Mouse (Mus musculus): ENCODE data around the gene Il13ra1. TPM values are rescaled to one million over a fixed set of nuclear protein-coding genes. Genes with fewer than 3 reads are reported as not detected.
A peak's percentile ranks its signal among the peaks of the same experiment; 100 is the strongest.

Gene Il13ra1
- 7.9 and 8.9 TPM in 2 replicates for polyA plus RNA-seq (2015; fragmentation: Nextera tagmentation; extraction: Ambion mirVana)

DNA sequence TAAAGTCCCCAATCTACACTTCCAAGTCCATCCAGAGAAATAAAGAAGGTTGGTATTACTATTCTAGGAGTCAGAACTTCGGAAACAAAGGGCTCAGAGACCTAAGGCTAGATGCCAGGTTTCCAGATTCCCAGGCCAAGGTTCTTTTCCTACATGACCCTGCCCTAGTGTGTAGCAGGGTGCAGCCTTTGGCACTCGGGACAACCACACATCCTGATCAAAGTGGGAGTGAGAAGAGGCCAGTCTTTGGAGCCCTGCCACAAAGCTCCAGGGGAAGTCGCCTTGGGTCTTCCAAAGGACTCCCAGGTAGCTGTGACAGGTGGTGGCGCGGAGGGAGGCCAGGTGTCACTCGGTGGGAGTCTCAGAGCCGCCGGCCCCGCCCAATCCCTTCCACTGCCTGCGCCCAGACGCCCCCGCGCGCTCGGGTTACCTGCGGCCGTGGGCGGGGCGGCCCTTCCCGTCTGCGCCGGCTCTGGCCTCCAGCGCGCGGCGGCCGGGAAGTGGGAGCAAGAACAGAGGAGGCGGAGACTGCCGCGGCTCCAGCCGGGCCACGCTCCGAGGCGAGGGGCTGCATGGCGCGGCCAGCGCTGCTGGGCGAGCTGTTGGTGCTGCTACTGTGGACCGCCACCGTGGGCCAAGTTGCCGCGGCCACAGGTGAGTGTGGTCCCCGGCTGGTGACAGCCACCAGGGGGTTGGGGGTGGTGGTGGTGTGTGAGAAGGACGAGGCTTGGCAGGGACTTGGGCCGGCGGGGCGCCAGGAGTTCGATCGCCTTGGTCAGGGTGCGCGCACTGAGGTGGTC, at the start of gene Il13ra1:
Il13ra1 (plus strand) TSS at position 489 of the 800 bp plus-strand sequence.
- WGBS = 16% methylated on average over 29 of the region's 51 CpGs

DNA sequence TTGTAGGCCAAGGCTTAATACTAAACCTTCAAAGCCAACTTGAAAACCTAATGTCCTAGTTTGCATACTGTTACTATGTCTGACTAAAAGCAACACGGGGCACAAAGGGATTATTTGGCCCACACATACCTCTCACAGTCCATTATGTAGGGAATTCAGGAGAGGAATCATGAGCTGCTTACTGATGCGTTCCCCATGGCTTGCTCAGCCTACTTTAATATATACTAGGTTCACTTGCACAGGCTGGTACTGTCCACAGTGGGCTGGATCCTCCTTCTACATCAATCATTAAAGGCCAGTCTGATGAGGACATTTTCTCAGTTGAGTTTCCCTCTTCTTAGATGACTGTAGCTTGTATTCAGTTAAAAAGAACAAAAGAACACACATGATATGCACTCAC, 37.9 kb upstream of the Il13ra1 start:
- Histone ChIP-seq H3K9me3 (ENCODE audit: control insufficient read depth, low read length) (no peaks in the 10 kb centered on the region), H3K4me1 (ENCODE audit: control insufficient read depth, insufficient read depth, low read depth, low read length) (no peaks in the 10 kb centered on the region), H3K4me3 (ENCODE audit: low read length) (no peak overlapping the region), H3K9ac (ENCODE audit: low read depth, low read length) (no peak overlapping the region), H3K36me3 (ENCODE audit: control insufficient read depth, insufficient read depth, low read length) (no peaks in the 10 kb centered on the region), H3K27ac (ENCODE audit: low read depth, low read length) (no peak overlapping the region), H3K4me2 (ENCODE audit: low read length) (no peak overlapping the region), H3K27me3 (replicated peaks; ENCODE audit: control insufficient read depth, insufficient read depth, low read length) (no peaks in the 10 kb centered on the region)
- no peak for ATAC-seq
- 65% methylated on average over 2 of the region's 2 CpGs for whole genome bisulfite sequencing

More for the DNA sequence above, at the start of gene Il13ra1:
- Histone ChIP-seq H3K27ac (ENCODE audit: low read depth, low read length) (no peak within 1 kb of the TSS), H3K9me3 (ENCODE audit: control insufficient read depth, low read length) (no peaks in the 10 kb centered on the region), H3K4me2 (ENCODE audit: low read length) (peak within 1 kb of the TSS; percentile 78), H3K27me3 (replicated peaks; ENCODE audit: control insufficient read depth, insufficient read depth, low read length) (no peaks in the 10 kb centered on the region), H3K4me3 (ENCODE audit: low read length) (peak within 1 kb of the TSS; percentile 56), H3K9ac (ENCODE audit: low read depth, low read length) (peak within 1 kb of the TSS; percentile 71), H3K4me1 (ENCODE audit: control insufficient read depth, insufficient read depth, low read depth, low read length) (no peaks in the 10 kb centered on the region), H3K36me3 (ENCODE audit: control insufficient read depth, insufficient read depth, low read length) (no peaks in the 10 kb centered on the region)
- ATAC-seq = peak; percentile 89

DNA sequence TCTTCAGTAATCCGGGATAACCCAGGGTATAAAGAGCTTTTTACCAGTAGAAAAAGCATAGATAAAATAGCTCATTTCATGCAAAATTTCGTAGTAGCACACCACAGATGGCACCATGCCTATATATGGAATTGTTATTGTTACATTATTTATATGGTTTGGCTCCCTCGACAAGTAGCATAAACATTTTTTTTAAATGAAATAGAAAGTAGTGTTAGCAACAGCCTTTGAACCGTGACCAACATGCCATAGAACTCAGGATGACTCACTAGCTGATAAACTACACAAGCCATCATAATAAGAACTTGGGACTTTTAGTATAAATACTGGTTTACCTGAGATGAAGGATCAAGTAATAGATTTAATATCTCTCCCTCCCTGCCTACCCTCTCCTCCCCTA, 34.7 kb upstream of the Il13ra1 start:
- Histone ChIP-seq H3K27me3 (replicated peaks; ENCODE audit: control insufficient read depth, insufficient read depth, low read length) (no peaks in the 10 kb centered on the region), H3K4me1 (ENCODE audit: control insufficient read depth, insufficient read depth, low read depth, low read length) (no peaks in the 10 kb centered on the region), H3K9me3 (ENCODE audit: control insufficient read depth, low read length) (no peaks in the 10 kb centered on the region), H3K4me2 (ENCODE audit: low read length) (no peak overlapping the region), H3K4me3 (ENCODE audit: low read length) (no peak overlapping the region), H3K36me3 (ENCODE audit: control insufficient read depth, insufficient read depth, low read length) (no peaks in the 10 kb centered on the region), H3K9ac (ENCODE audit: low read depth, low read length) (no peak overlapping the region), H3K27ac (ENCODE audit: low read depth, low read length) (no peak overlapping the region)
- ATAC-seq = no peak
- 71% methylated on average over 4 of the region's 4 CpGs for WGBS

DNA sequence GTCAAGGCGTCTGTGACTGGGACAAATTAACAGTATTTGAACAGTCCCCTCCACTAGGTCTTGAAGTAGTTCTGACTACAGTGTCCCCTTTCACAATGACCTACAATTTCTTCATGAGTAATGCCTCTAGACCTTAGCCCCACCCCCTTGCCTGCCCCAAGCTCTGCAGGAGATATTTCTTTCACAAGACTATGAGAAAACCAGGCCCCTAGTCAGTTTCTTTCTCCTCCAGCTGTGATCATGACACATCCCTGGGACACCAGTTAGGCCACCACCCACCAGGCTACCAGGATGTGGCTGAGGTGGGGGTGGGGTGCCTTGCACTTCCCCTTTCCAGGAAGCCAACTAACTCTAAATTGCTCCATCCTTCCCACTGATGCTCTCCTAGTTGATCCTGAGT, 29.0 kb upstream of the Il13ra1 start:
- Histone ChIP-seq H3K27ac (ENCODE audit: low read depth, low read length) (no peak overlapping the region), H3K27me3 (replicated peaks; ENCODE audit: control insufficient read depth, insufficient read depth, low read length) (no peaks in the 10 kb centered on the region), H3K36me3 (ENCODE audit: control insufficient read depth, insufficient read depth, low read length) (no peaks in the 10 kb centered on the region), H3K4me1 (ENCODE audit: control insufficient read depth, insufficient read depth, low read depth, low read length) (no peaks in the 10 kb centered on the region), H3K4me3 (ENCODE audit: low read length) (no peak overlapping the region), H3K4me2 (ENCODE audit: low read length) (no peak overlapping the region), H3K9ac (ENCODE audit: low read depth, low read length) (no peak overlapping the region), H3K9me3 (ENCODE audit: control insufficient read depth, low read length) (no peaks in the 10 kb centered on the region)
- WGBS = 94% methylated on average over 1 of the region's 1 CpGs
- ATAC-seq = no peak

DNA sequence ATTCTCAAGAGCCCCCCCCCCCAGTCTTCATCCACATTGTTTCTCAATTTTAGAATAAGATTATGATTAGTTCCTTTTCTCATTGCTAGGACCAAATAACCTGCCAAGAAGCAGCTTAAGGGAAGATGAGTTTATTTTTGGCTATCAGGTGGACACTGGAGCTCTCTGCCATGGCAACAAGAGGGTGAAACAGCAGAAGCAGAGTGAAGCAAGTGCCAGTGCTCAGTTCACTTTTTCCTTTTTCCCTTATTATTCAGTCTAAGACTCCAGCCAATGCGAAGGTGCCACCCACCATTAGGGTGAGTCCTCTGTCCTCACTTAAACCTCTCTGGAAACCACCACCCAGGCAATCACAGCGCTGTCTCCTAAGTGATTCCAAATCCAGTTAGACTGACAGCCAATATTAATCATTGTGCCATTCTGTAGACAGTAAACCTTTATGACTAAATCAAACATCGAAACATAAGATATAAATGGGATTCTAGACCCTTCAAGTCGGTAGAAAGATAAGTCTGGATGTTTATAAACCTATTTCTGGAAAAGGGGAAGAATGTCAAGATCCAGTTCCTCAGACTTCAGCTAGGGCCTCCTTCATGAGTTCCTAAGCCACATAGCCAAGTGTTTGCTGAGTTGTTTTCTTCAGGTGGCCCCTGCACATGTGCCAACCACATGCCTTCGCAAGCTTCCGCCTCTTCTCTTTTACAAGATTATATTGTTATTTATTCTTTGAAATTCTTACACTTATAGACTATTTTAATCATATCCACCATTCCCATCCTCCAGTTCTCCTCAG, 23.2 kb upstream of the Il13ra1 start:
- ATAC-seq = no peak
- no peak overlapping the region for H3K27ac ChIP-seq (ENCODE audit: low read depth, low read length)

DNA sequence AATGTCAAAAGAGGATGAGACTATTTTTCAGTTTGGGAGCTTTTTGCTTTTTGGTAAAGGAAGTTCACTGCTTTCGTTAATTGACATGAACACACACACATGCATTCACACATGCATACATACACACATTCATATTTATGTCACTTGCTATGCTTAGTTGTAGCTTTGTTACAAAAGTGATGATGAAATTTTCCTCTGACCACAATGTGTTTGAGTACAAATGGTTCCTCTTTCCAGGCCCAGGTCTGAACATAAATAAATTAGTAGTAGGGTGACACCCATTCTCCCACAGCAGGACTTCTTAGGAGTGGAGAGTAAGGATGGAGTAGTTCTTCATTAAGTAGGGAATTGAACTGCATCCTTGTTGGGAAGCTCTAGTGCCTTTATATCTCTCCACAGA, 11.0 kb upstream of the Il13ra1 start:
- no peaks in the 10 kb centered on the region for H3K4me1 ChIP-seq (ENCODE audit: control insufficient read depth, insufficient read depth, low read depth, low read length)
- ATAC-seq = no peak
- no peaks in the 10 kb centered on the region for H3K27me3 ChIP-seq (replicated peaks; ENCODE audit: control insufficient read depth, insufficient read depth, low read length)
- no peak overlapping the region for H3K9ac ChIP-seq (ENCODE audit: low read depth, low read length)
- no peak overlapping the region for H3K4me3 ChIP-seq (ENCODE audit: low read length)
- no peak overlapping the region for H3K27ac ChIP-seq (ENCODE audit: low read depth, low read length)
- H3K4me2 ChIP-seq (ENCODE audit: low read length) = no peak overlapping the region
- WGBS = 82% methylated on average over 1 of the region's 1 CpGs
- H3K36me3 ChIP-seq (ENCODE audit: control insufficient read depth, insufficient read depth, low read length) = no peaks in the 10 kb centered on the region
- H3K9me3 ChIP-seq (ENCODE audit: control insufficient read depth, low read length) = no peaks in the 10 kb centered on the region

More for the DNA sequence above, 23.2 kb upstream of the Il13ra1 start:
- no peaks in the 10 kb centered on the region for H3K27me3 ChIP-seq (replicated peaks; ENCODE audit: control insufficient read depth, insufficient read depth, low read length)
- H3K9me3 ChIP-seq (ENCODE audit: control insufficient read depth, low read length) = no peaks in the 10 kb centered on the region
- no peaks in the 10 kb centered on the region for H3K4me1 ChIP-seq (ENCODE audit: control insufficient read depth, insufficient read depth, low read depth, low read length)
- no peak overlapping the region for H3K4me3 ChIP-seq (ENCODE audit: low read length)
- H3K36me3 ChIP-seq (ENCODE audit: control insufficient read depth, insufficient read depth, low read length) = no peaks in the 10 kb centered on the region
- 90% methylated on average over 6 of the region's 6 CpGs for WGBS
- H3K9ac ChIP-seq (ENCODE audit: low read depth, low read length) = no peak overlapping the region
- H3K4me2 ChIP-seq (ENCODE audit: low read length) = no peak overlapping the region

DNA sequence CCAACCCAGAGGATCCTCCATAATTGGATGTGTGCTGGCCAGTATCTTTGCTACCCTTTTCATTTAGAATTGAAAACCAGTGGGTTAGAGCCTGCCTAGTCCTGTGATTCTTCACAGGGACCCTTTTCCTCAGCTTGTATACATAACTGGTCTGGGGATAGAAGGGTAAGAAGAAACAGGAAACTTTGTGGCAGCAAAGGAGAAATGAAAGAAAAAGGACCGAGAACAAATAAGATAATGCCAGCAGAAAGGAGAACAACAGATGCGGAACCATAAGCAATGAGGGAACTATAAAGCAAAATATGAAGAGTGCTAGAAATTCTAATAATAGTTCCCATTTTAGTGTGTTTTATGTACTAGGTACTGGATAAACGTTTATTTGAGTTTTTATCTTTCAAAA, 10.6 kb upstream of the Il13ra1 start:
- no peaks in the 10 kb centered on the region for H3K9me3 ChIP-seq (ENCODE audit: control insufficient read depth, low read length)
- no peaks in the 10 kb centered on the region for H3K4me1 ChIP-seq (ENCODE audit: control insufficient read depth, insufficient read depth, low read depth, low read length)
- no peak for ATAC-seq
- no peaks in the 10 kb centered on the region for H3K36me3 ChIP-seq (ENCODE audit: control insufficient read depth, insufficient read depth, low read length)
- no peaks in the 10 kb centered on the region for H3K27me3 ChIP-seq (replicated peaks; ENCODE audit: control insufficient read depth, insufficient read depth, low read length)
- 76% methylated on average over 3 of the region's 3 CpGs for WGBS
- H3K4me3 ChIP-seq (ENCODE audit: low read length) = no peak overlapping the region
- H3K4me2 ChIP-seq (ENCODE audit: low read length) = no peak overlapping the region
- H3K9ac ChIP-seq (ENCODE audit: low read depth, low read length) = no peak overlapping the region
- no peak overlapping the region for H3K27ac ChIP-seq (ENCODE audit: low read depth, low read length)

DNA sequence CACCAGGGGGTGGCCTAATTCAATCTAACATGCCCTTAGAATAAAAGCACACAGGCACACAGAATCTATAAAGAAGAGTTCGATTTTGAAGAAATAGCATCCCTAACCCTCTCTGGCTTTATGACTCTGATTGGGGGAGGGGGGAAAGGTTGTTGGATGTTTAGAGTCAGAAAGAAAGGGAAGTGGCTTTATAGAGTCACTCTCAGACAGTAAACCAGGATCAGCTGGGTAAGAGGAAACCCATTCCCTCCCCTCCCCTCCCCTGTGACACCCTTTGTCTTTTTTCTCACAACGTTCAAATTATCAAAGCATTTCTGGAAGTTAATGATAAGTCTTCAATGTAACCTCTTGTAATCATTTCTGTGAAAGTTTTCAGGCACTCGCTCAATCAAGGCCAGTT, 3.3 kb upstream of the Il13ra1 start:
- H3K4me3 ChIP-seq (ENCODE audit: low read length) = no peak overlapping the region
- WGBS = 51% methylated on average over 3 of the region's 3 CpGs
- no peaks in the 10 kb centered on the region for H3K36me3 ChIP-seq (ENCODE audit: control insufficient read depth, insufficient read depth, low read length)
- no peaks in the 10 kb centered on the region for H3K4me1 ChIP-seq (ENCODE audit: control insufficient read depth, insufficient read depth, low read depth, low read length)
- H3K4me2 ChIP-seq (ENCODE audit: low read length) = no peak overlapping the region
- no peak for ATAC-seq
- H3K9me3 ChIP-seq (ENCODE audit: control insufficient read depth, low read length) = no peaks in the 10 kb centered on the region
- H3K9ac ChIP-seq (ENCODE audit: low read depth, low read length) = no peak overlapping the region
- no peaks in the 10 kb centered on the region for H3K27me3 ChIP-seq (replicated peaks; ENCODE audit: control insufficient read depth, insufficient read depth, low read length)
- H3K27ac ChIP-seq (ENCODE audit: low read depth, low read length) = no peak overlapping the region

DNA sequence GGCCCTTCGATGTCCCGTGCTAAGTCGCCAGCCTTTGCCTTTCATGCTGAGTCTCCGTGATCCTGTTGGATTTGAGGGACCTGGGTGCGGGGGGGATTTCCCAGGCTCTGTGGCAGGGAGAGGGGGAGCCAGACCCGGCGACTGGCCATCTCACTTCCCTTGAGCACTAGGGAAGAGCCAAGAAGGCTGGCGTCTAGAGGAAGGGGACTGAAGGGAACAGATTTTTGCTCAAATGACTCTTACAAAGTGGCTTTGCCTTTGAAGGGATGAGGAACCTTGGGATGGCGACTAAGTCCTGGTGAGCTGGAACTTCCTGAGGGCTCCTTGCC, 476 bp downstream of the Il13ra1 start:
- H3K4me3 ChIP-seq (ENCODE audit: low read length) = peak overlapping the region; percentile 56
- H3K9ac ChIP-seq (ENCODE audit: low read depth, low read length) = peak overlapping the region; percentile 71
- ATAC-seq = no peak; the same call in none of the 2 replicates
- H3K36me3 ChIP-seq (ENCODE audit: control insufficient read depth, insufficient read depth, low read length) = no peaks in the 10 kb centered on the region
- no peaks in the 10 kb centered on the region for H3K27me3 ChIP-seq (replicated peaks; ENCODE audit: control insufficient read depth, insufficient read depth, low read length)
- H3K9me3 ChIP-seq (ENCODE audit: control insufficient read depth, low read length) = no peaks in the 10 kb centered on the region
- no peaks in the 10 kb centered on the region for H3K4me1 ChIP-seq (ENCODE audit: control insufficient read depth, insufficient read depth, low read depth, low read length)
- H3K27ac ChIP-seq (ENCODE audit: low read depth, low read length) = no peak overlapping the region
- WGBS = 18% methylated on average over 9 of the region's 9 CpGs
- H3K4me2 ChIP-seq (ENCODE audit: low read length) = peak overlapping the region; percentile 78
